Mouse (Mus musculus) liver, adult (tissue): ENCODE results near the gene Inhbe.

Experiments
- GATA4 ChIP-seq: IDR thresholded peaks from 2 replicates; pipeline ENCODE4 v1.6.1; 2014; ENCODE audit warnings: mild to moderate bottlenecking, low read length; ENCODE audit not compliant: insufficient replicate concordance

The Inhbe gene

GRCm38 (mm10) chr10:127333152-127333551 lies 21.1 kb downstream of the Inhbe start:
- TF ChIP-seq GATA4 = no peak

- no peak for TF ChIP-seq GATA4
These were observed 21.9 kb downstream of the Inhbe start for GRCm38 (mm10) chr10:127332211-127332874.

GRCm38 (mm10) chr10:127330212-127330611 lies 24.0 kb downstream of the Inhbe start:
- no peak for TF ChIP-seq GATA4

GRCm38 (mm10) chr10:127327461-127328145 lies 26.6 kb downstream of the Inhbe start:
- no peak for TF ChIP-seq GATA4

GRCm38 (mm10) chr10:127326828-127327227 lies 27.4 kb downstream of the Inhbe start:
- TF ChIP-seq GATA4 = no peak

- TF ChIP-seq GATA4 = no peak
These were observed 28.0 kb downstream of the Inhbe start for GRCm38 (mm10) chr10:127326017-127326801.

- TF ChIP-seq GATA4 = no peak
These were observed 28.7 kb downstream of the Inhbe start for GRCm38 (mm10) chr10:127325454-127326016.

- TF ChIP-seq GATA4 = no peak
These were observed 29.7 kb downstream of the Inhbe start for GRCm38 (mm10) chr10:127324495-127324894.

- TF ChIP-seq GATA4 = no peak
These were observed 30.9 kb downstream of the Inhbe start for GRCm38 (mm10) chr10:127323131-127323855.

- no peak for TF ChIP-seq GATA4
These were observed 31.5 kb downstream of the Inhbe start for GRCm38 (mm10) chr10:127322669-127323068.

- no peak for TF ChIP-seq GATA4
These were observed 32.0 kb downstream of the Inhbe start for GRCm38 (mm10) chr10:127322178-127322577.

GRCm38 (mm10) chr10:127321621-127322020 lies 32.6 kb downstream of the Inhbe start, which contains the start of gene Arhgap9:
Gene Arhgap9, plus strand, starts transcription at chr10:127321964.
- no peak for TF ChIP-seq GATA4

- no peak for TF ChIP-seq GATA4
These were observed 34.2 kb downstream of the Inhbe start for GRCm38 (mm10) chr10:127319969-127320368.

GRCm38 (mm10) chr10:127318009-127318408 lies 36.2 kb downstream of the Inhbe start:
- no peak for TF ChIP-seq GATA4

- no peak for TF ChIP-seq GATA4
These were observed 36.9 kb downstream of the Inhbe start for GRCm38 (mm10) chr10:127317277-127317676.
